Mouse (Mus musculus) retina, postnatal 7 days (tissue): Measurements from ENCODE around the gene Spata2.

Source experiments
- DNase-seq: peaks from one replicate; pipeline ENCODE4 v3.0.0-alpha.2; 2012; ENCODE audit warnings: low read depth, low spot score

Spata2 gene

GRCm38 (mm10) chr2:167492713-167493636, at the start of gene Spata2:
Gene Spata2 (minus strand): TSS chr2:167492887.
- DNase-seq: peak; percentile 84

GRCm38 (mm10) chr2:167542361-167542760, 49.7 kb upstream of the Spata2 start:
- DNase-seq: no peak

GRCm38 (mm10) chr2:167541761-167542160, 49.1 kb upstream of the Spata2 start:
- DNase-seq: no peak

GRCm38 (mm10) chr2:167541324-167541723, 48.6 kb upstream of the Spata2 start:
- no peak for DNase-seq

- DNase-seq: no peak
Measured at GRCm38 (mm10) chr2:167540477-167541110, 47.9 kb upstream of the Spata2 start.

- DNase-seq: no peak
Measured at GRCm38 (mm10) chr2:167539536-167540476, 47.1 kb upstream of the Spata2 start.

- DNase-seq: no peak
Measured at GRCm38 (mm10) chr2:167538671-167539306, 46.1 kb upstream of the Spata2 start.

- DNase-seq: peak; percentile 85
Measured at GRCm38 (mm10) chr2:167537476-167538297, 45.0 kb upstream of the Spata2 start, which contains the start of gene Snai1. Gene Snai1 (plus strand): TSS chr2:167538195.

- no peak for DNase-seq
Measured at GRCm38 (mm10) chr2:167536320-167536945, 43.7 kb upstream of the Spata2 start.

GRCm38 (mm10) chr2:167533880-167534279, 41.2 kb upstream of the Spata2 start:
- no peak for DNase-seq

- peak; percentile 33 for DNase-seq
Measured at GRCm38 (mm10) chr2:167532131-167532530, 39.4 kb upstream of the Spata2 start.

- DNase-seq: no peak
Measured at GRCm38 (mm10) chr2:167530536-167530935, 37.8 kb upstream of the Spata2 start.

- DNase-seq: no peak
Measured at GRCm38 (mm10) chr2:167529935-167530513, 37.3 kb upstream of the Spata2 start.

- DNase-seq: no peak
Measured at GRCm38 (mm10) chr2:167528278-167528677, 35.6 kb upstream of the Spata2 start.

GRCm38 (mm10) chr2:167519606-167520252, 27.0 kb upstream of the Spata2 start:
- DNase-seq: no peak

- no peak for DNase-seq
Measured at GRCm38 (mm10) chr2:167515688-167516087, 23.0 kb upstream of the Spata2 start.

GRCm38 (mm10) chr2:167514641-167515040, 22.0 kb upstream of the Spata2 start:
- no peak for DNase-seq

- no peak for DNase-seq
Measured at GRCm38 (mm10) chr2:167512970-167513369, 20.3 kb upstream of the Spata2 start.

GRCm38 (mm10) chr2:167512365-167512764, 19.7 kb upstream of the Spata2 start:
- no peak for DNase-seq
